In genomic region chr4:129191691-129192090, GRCm38 (mm10) we compare ENCODE assay signal across 13 mouse cellular contexts. TPM values are rescaled to one million over a fixed set of nuclear protein-coding genes. Genes with fewer than 3 reads are reported as not detected.
DNase-seq lines count a peak whose midpoint lies in the region; ATAC-seq and TF ChIP-seq lines count a peak whose summit lies in the region.
"Had no signal": no experiment of that assay in that cellular context is flagged by ENCODE, and none has a peak within 500 bp of the region (broad histone marks: within the 10 kb centered on the region; RNA-seq: fewer than 3 reads in every experiment).

No protein-coding gene starts in this region.

- H3K79me2 ChIP-seq in liver, adult 2 months (ENCODE audit: control insufficient read depth, insufficient read depth, low read length), result peaks cover 24% of the 10 kb centered on the region; the same call in 1 of the 2 replicates

- no peak for TF ChIP-seq POLR2A in liver, adult 2 months (IDR thresholded peaks at IDR 0.05; ENCODE audit: extremely low read depth, insufficient read depth, low read length)

- no peak for DNase-seq in forebrain, embryonic 10.5 days (ENCODE audit: extremely low spot score, low spot score)
- DNase-seq in forebrain, embryonic 14.5 days (ENCODE audit: low spot score), result no peak
- no peak for DNase-seq in liver, adult 2 months (ENCODE audit: extremely low read depth, low read depth, low spot score)
- DNase-seq in liver, result no peak
- DNase-seq in embryonic facial prominence, embryonic 10.5 days (ENCODE audit: low spot score), result no peak
- DNase-seq in liver, embryonic 14.5 days (ENCODE audit: low read depth in 3 of 3, low spot score in 3 of 3), result no peak
- no peak for DNase-seq in adrenal gland, postnatal 14 days
- no peak for DNase-seq in retina, postnatal 1 day
- DNase-seq: adrenal gland, postnatal 10 days; cerebellum, adult 9-10 months; gastrocnemius, postnatal 10 days; thymus, postnatal 14 days had no signal

- H3K27ac ChIP-seq in forebrain, embryonic 10.5 days, result no peak overlapping the region
- H3K27ac ChIP-seq in forebrain, embryonic 14.5 days (ENCODE audit: low read depth, low read length), result no peak overlapping the region
- H3K27ac ChIP-seq in liver, adult 2 months (replicated peaks; ENCODE audit: insufficient read depth, low read depth, low read length), result no peak overlapping the region
- no peak overlapping the region for H3K27ac ChIP-seq in embryonic facial prominence, embryonic 10.5 days (replicated peaks)
- no peak overlapping the region for H3K27ac ChIP-seq in liver, embryonic 14.5 days
- H3K27ac ChIP-seq: embryonic facial prominence, embryonic 15.5 days had no signal

- TF ChIP-seq EP300 in liver, embryonic 14.5 days (IDR thresholded peaks at IDR 0.05; ENCODE audit: low read depth), result no peak

- TF ChIP-seq CTCF in liver, adult 2 months (IDR thresholded peaks at IDR 0.05; ENCODE audit: low read depth, low read length), result no peak
- no peak for TF ChIP-seq CTCF in liver, embryonic 14.5 days (IDR thresholded peaks at IDR 0.05; ENCODE audit: low read depth)

- no peaks in the 10 kb centered on the region for H3K27me3 ChIP-seq in forebrain, embryonic 10.5 days (ENCODE audit: poor library complexity, severe bottlenecking)
- H3K27me3 ChIP-seq in forebrain, embryonic 14.5 days (replicated peaks; ENCODE audit: control insufficient read depth, insufficient read depth, low read length), result no peaks in the 10 kb centered on the region
- H3K27me3 ChIP-seq in liver, adult 2 months (ENCODE audit: control insufficient read depth, insufficient read depth, low read length), result no peaks in the 10 kb centered on the region
- no peaks in the 10 kb centered on the region for H3K27me3 ChIP-seq in embryonic facial prominence, embryonic 10.5 days (replicated peaks; ENCODE audit: low read depth, poor library complexity, severe bottlenecking)
- no peaks in the 10 kb centered on the region for H3K27me3 ChIP-seq in liver, embryonic 14.5 days (ENCODE audit: control insufficient read depth, insufficient read depth, low read length)
- H3K27me3 ChIP-seq: embryonic facial prominence, embryonic 15.5 days had no signal

- H3K36me3 ChIP-seq in forebrain, embryonic 10.5 days (replicated peaks), result peaks cover 43% of the 10 kb centered on the region
- H3K36me3 ChIP-seq in forebrain, embryonic 14.5 days (ENCODE audit: control insufficient read depth, insufficient read depth, low read length), result peaks cover 23% of the 10 kb centered on the region
- peaks cover 4% of the 10 kb centered on the region; the same call in 1 of the 2 replicates for H3K36me3 ChIP-seq in liver, adult 2 months (ENCODE audit: control insufficient read depth, insufficient read depth, low read length)
- peaks cover 42% of the 10 kb centered on the region for H3K36me3 ChIP-seq in embryonic facial prominence, embryonic 10.5 days (replicated peaks)
- H3K36me3 ChIP-seq in liver, embryonic 14.5 days (replicated peaks; ENCODE audit: control insufficient read depth, insufficient read depth, low read depth), result peaks cover 18% of the 10 kb centered on the region

- no peak overlapping the region for H3K9ac ChIP-seq in forebrain, embryonic 14.5 days (ENCODE audit: low read length)
- H3K9ac ChIP-seq in liver, adult 2 months (ENCODE audit: low read depth, low read length), result 0 out of 2 replicates have a peak overlapping the region, but pooled peaks have one; percentile 4
- H3K9ac ChIP-seq in liver, embryonic 14.5 days (replicated peaks), result no peak overlapping the region; the same call in 1 of the 2 replicates

- no peaks in the 10 kb centered on the region for H3K9me3 ChIP-seq in forebrain, embryonic 10.5 days
- H3K9me3 ChIP-seq in forebrain, embryonic 14.5 days (replicated peaks; ENCODE audit: control insufficient read depth, low read length), result no peaks in the 10 kb centered on the region
- H3K9me3 ChIP-seq in embryonic facial prominence, embryonic 10.5 days, result no peaks in the 10 kb centered on the region
- H3K9me3 ChIP-seq in liver, embryonic 14.5 days (ENCODE audit: control insufficient read depth, low read length), result no peaks in the 10 kb centered on the region
- H3K9me3 ChIP-seq: embryonic facial prominence, embryonic 15.5 days had no signal

- H3K4me1 ChIP-seq in forebrain, embryonic 10.5 days, result peaks cover 36% of the 10 kb centered on the region
- H3K4me1 ChIP-seq in forebrain, embryonic 14.5 days (ENCODE audit: control insufficient read depth, insufficient read depth, low read length), result peaks cover 12% of the 10 kb centered on the region
- H3K4me1 ChIP-seq in liver, adult 2 months (ENCODE audit: control insufficient read depth, insufficient read depth, low read length), result peaks cover 17% of the 10 kb centered on the region; the same call in 1 of the 2 replicates
- peaks cover 30% of the 10 kb centered on the region for H3K4me1 ChIP-seq in embryonic facial prominence, embryonic 10.5 days
- H3K4me1 ChIP-seq in liver, embryonic 14.5 days (replicated peaks; ENCODE audit: control insufficient read depth in 2 of 2, insufficient read depth in 2 of 2, low read length in 1 of 2), result peaks cover 16 to 23% of the 10 kb centered on the region in 2 experiments

- no peak overlapping the region for H3K4me2 ChIP-seq in forebrain, embryonic 14.5 days (ENCODE audit: low read length)
- peak overlapping the region; percentile 84 for H3K4me2 ChIP-seq in liver, embryonic 14.5 days (ENCODE audit: low read depth)

- no peak for ATAC-seq in forebrain, embryonic 14.5 days
- ATAC-seq in liver, embryonic 14.5 days (ENCODE audit: insufficient read depth), result no peak

- peak overlapping the region; percentile 98 for H3K4me3 ChIP-seq in forebrain, embryonic 10.5 days
- no peak overlapping the region for H3K4me3 ChIP-seq in forebrain, embryonic 14.5 days (ENCODE audit: low read depth, low read length)
- no peak overlapping the region for H3K4me3 ChIP-seq in liver, adult 2 months (ENCODE audit: insufficient read depth, low read depth, low read length)
- peak overlapping the region; percentile 98; the same call in 1 of the 2 replicates for H3K4me3 ChIP-seq in embryonic facial prominence, embryonic 10.5 days
- H3K4me3 ChIP-seq in liver, embryonic 14.5 days (ENCODE audit: insufficient read depth in 1 of 2, low read depth in 2 of 2, low read length in 2 of 2), result peak overlapping the region in 1 of 2 experiments; percentile 94; a peak in 2 of 4 replicates

- 67% methylated on average over 5 of the region's 5 CpGs for WGBS in forebrain, embryonic 10.5 days
- 82% methylated on average over 5 of the region's 5 CpGs for WGBS in forebrain, embryonic 14.5 days
- WGBS in liver, adult 2 months, result 47% methylated on average over 5 of the region's 5 CpGs
- 57% methylated on average over 5 of the region's 5 CpGs for WGBS in embryonic facial prominence, embryonic 10.5 days
- WGBS in liver, embryonic 14.5 days (ENCODE audit: insufficient replicate concordance), result 73% methylated on average over 5 of the region's 5 CpGs

RNA-seq across cellular contexts. Expression of gene Yars, which starts 2.1 kb away (rescaled TPM):
- 109 and 120 TPM in 2 replicates for polyA plus RNA-seq in forebrain, embryonic 10.5 days (2016; fragmentation: Nextera tagmentation; extraction: Ambion mirVana)
- polyA plus RNA-seq in forebrain, embryonic 14.5 days (2014; fragmentation: Nextera tagmentation; extraction: Ambion mirVana), result 110 and 126 TPM in 2 replicates
- 17.2 and 18.5 TPM in 2 replicates for total RNA-seq in liver, adult 2 months (2014; rRNA removed)
- 10.7 and 15.3 TPM in 2 replicates for polyA plus RNA-seq in liver, adult 2 months (2012; rRNA removed)
- polyA plus RNA-seq in embryonic facial prominence, embryonic 10.5 days (2016; fragmentation: Nextera tagmentation; extraction: Ambion mirVana), result 96.0 and 105 TPM in 2 replicates
- 17.3 and 28.7 TPM in 2 replicates for polyA plus RNA-seq in liver, embryonic 14.5 days (2012; rRNA removed)
- 53.2 and 59.8 TPM in 2 replicates for polyA plus RNA-seq in liver, embryonic 14.5 days (2014; fragmentation: Nextera tagmentation; extraction: Ambion mirVana)
- total RNA-seq in adrenal gland, postnatal 14 days (2021), result 72.1 and 85.5 TPM in 2 replicates

RNA-seq across cellular contexts. Expression of gene S100pbp, which starts 2.2 kb away (rescaled TPM):
- 29.4 and 29.7 TPM in 2 replicates for polyA plus RNA-seq in forebrain, embryonic 10.5 days (2016; fragmentation: Nextera tagmentation; extraction: Ambion mirVana)
- 9.7 and 11.8 TPM in 2 replicates for polyA plus RNA-seq in forebrain, embryonic 14.5 days (2014; fragmentation: Nextera tagmentation; extraction: Ambion mirVana)
- 13.4 TPM in 2 replicates for total RNA-seq in liver, adult 2 months (2014; rRNA removed)
- polyA plus RNA-seq in liver, adult 2 months (2012; rRNA removed), result 7.3 and 10.0 TPM in 2 replicates
- 29.5 and 29.8 TPM in 2 replicates for polyA plus RNA-seq in embryonic facial prominence, embryonic 10.5 days (2016; fragmentation: Nextera tagmentation; extraction: Ambion mirVana)
- 12.2 and 12.5 TPM in 2 replicates for polyA plus RNA-seq in liver, embryonic 14.5 days (2012; rRNA removed)
- polyA plus RNA-seq in liver, embryonic 14.5 days (2014; fragmentation: Nextera tagmentation; extraction: Ambion mirVana), result 4.5 and 4.8 TPM in 2 replicates
- total RNA-seq in adrenal gland, postnatal 14 days (2021), result 24.5 and 30.0 TPM in 2 replicates

RNA-seq across cellular contexts. Expression of gene Fndc5, which starts 54.9 kb away (rescaled TPM):
- polyA plus RNA-seq in forebrain, embryonic 10.5 days (2016; fragmentation: Nextera tagmentation; extraction: Ambion mirVana), result 0.56 and 0.93 TPM in 2 replicates
- polyA plus RNA-seq in forebrain, embryonic 14.5 days (2014; fragmentation: Nextera tagmentation; extraction: Ambion mirVana), result 1.3 and 1.7 TPM in 2 replicates
- total RNA-seq in liver, adult 2 months (2014; rRNA removed), result 0.54 and 0.83 TPM in 2 replicates
- 0.17 and 0.87 TPM in 2 replicates for polyA plus RNA-seq in liver, adult 2 months (2012; rRNA removed)
- polyA plus RNA-seq in embryonic facial prominence, embryonic 10.5 days (2016; fragmentation: Nextera tagmentation; extraction: Ambion mirVana), result 1.5 TPM in 2 replicates
- 0.36 and 0.56 TPM in 2 replicates for polyA plus RNA-seq in liver, embryonic 14.5 days (2012; rRNA removed)
- polyA plus RNA-seq in liver, embryonic 14.5 days (2014; fragmentation: Nextera tagmentation; extraction: Ambion mirVana), result 0.30 and 0.99 TPM in 2 replicates
- 13.1 and 18.0 TPM in 2 replicates for total RNA-seq in adrenal gland, postnatal 14 days (2021)

Comparison
In these comparisons a context has a peak if more than half of its experiments do, and no peak if none do; other contexts are left out.
1. H3K4me3 ChIP-seq: peak in forebrain, embryonic 10.5 days (single experiment) and embryonic facial prominence, embryonic 10.5 days (single experiment); none in forebrain, embryonic 14.5 days (single experiment) and liver, adult 2 months (single experiment).